Mouse (Mus musculus) gastrocnemius, postnatal 14 days (tissue): ENCODE measurements at regions not wholly inside any gene's neighbourhood (a gene's known extent, or its start where the extent isn't known, plus 50 kb on each side); places are given as distances from the start of the nearest gene placed in this dataset.
A peak's percentile ranks its signal among the peaks of the same experiment; 100 is the strongest.

ENCODE experiments used
- DNase-seq: peaks from one replicate; pipeline ENCODE4 v3.0.0; 2021; ENCODE audit warnings: mixed read lengths
- intact Hi-C: fragments of 180-260 bp; cut with DNase I; formaldehyde crosslinking; loops from one replicate; pipeline ENCODE4 v1.15.1; 2025; ENCODE audit warnings: low total_unique reads

DNA sequence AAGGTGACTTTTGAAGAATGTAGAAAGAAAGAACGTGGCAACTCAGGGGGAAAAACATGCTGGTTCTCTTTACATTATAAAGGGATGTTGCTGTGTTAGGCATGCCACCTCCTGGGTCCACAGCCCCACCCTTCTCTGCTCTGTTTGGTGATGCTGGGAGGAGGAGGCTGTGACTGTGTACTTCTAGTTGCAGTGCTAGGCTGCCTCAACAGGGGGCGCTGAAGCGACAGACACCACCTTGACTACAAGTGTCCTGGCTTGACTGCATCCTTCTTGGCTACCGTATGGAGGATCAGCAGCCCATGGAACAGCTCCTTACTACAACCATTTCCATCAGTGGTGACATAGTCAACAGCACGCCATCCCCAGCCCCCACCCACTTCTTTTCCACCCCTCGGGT lies 104.9 kb upstream of the Arl4c start:
- intact Hi-C loops, result no loop called here
- DNase-seq, result peak; percentile 44

GRCm38 (mm10) chr1:88807901-88808300 lies 105.9 kb upstream of the Arl4c start:
- intact Hi-C loops, result no loop called here
- no peak for DNase-seq

- intact Hi-C loops, result no loop called here
- DNase-seq, result no peak
These were observed 106.5 kb upstream of the Arl4c start for GRCm38 (mm10) chr1:88808508-88808907.

GRCm38 (mm10) chr1:88809756-88810155 lies 107.7 kb upstream of the Arl4c start:
- intact Hi-C loops, result no loop called here
- DNase-seq, result no peak

- no peak for DNase-seq
- intact Hi-C loops, result no loop called here
These were observed 111.2 kb upstream of the Arl4c start for GRCm38 (mm10) chr1:88813200-88813599.

GRCm38 (mm10) chr1:88816376-88816945 lies 114.4 kb upstream of the Arl4c start:
- intact Hi-C loops, result no loop called here
- DNase-seq, result no peak

- no peak for DNase-seq
- intact Hi-C loops, result no loop called here
These were observed 123.2 kb upstream of the Arl4c start for GRCm38 (mm10) chr1:88825215-88825614.

DNA sequence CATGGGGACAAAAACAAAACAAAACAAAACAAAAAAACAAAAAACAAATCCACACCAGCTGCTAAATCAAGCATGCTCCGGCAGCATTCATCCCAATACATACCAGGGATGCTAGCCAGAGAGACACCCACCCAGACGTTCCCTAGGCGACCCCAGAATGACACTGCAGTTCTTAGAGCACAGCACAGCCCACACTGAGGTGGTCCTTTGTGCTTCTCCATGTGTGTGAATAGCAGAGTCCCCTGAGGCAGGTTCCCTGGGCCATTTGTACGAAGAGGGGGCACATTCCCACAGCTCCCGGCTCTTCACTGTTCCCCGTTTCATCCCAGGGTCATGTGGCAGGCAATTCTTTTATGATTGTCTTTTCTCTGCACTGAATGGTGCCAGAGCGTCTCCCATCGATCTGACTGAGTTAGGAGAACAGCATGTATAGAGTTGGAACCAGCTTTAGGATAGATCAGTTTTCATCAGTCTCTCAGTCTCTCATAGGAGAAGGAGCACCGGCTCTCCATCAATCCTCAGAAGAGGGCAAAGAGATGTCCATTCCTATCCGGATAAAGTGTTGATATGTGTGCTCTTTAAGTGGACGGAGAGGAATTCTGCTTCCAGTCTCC lies 136.7 kb upstream of the Arl4c start:
- intact Hi-C loops, result no loop called here

DNA sequence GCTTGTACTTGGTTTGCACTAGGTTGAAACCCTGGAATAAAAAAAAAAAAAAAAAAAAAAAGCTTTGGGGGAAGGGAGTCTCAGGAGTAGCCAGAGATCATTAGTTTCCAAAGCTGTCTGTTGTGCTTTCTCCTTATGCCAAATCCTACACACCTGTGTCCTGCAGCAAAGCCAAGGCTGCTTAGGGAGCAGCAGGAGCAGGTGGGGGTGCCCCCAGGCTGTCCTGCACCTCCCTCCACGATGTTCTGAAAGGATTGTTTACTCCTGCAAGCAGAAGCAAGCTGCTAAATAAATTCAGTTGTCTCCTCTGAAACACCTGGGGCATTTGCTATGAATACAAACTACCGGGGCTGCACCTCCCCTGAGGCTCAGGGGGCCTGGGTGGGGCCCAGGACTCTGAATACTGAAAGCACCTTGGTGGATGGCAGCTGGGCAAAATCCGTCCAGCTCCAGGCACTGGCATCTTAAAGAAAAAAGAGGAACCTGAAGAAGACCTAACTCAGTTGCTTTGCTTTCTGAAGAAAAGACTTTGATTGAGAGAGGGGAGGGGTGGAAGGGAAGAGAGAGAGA lies 137.5 kb upstream of the Arl4c start:
- no peak for DNase-seq
- intact Hi-C loops, result no loop called here

More for the DNA sequence above, 136.7 kb upstream of the Arl4c start:
- DNase-seq, result no peak

DNA sequence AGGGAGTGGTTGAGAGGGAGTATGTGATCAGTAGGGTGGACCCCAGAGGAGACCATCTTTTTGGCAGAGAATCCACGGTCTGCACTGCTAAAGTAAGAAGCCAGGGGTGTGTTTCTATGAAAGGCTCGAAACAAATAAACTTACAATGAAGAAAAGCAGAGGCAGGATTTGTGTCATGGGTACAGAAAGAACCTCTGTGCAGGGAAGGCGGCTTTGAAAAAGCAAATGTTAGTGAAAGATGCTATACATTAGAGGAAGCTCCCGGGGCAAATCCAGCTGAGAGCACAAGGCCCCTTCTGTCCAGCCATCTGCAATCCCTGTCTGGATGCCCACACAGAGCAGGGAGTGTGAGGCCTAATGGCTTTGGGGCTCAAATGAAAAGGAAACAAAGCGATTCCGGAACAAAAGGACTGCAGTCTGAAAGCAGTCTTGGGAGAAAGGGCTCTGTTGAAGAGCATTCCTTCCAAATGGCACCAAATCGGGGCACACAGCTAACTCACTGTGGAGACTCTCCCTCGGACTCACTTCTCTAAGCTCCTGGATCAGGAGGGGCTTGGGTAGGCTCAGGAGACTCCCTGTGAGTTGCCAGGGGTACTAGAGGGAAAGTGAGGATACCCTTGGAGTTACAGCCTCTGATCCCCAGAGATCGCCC lies 138.1 kb upstream of the Arl4c start:
- intact Hi-C loops, result no loop called here
- DNase-seq, result no peak

DNA sequence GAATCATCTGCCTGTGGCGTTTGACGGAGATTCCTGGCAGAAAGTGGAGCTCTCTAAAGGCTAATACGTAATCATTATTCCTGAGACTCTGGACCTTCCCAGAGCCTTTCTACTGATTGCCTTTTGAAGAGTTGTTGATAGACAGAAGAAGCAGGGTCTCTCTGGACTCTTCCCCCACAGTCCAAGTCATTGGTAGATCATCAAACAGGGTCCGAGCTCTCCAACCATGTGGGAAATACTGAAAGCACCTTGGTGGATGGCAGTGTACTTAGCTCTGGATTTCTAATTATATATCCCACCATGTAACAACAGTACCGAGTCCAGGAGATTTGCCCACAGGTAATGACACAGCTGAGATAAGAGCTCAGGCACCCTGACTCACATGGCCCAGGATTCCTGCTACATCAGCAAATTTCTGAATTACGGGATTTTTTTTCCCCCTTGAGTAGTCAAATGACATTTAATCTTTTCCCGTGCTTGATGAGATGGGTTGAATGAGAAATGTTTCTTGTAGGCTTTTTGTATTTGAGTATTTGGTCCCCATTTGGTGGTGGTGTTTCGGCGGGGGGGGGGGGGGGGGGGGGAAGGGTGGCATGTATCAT lies 139.1 kb upstream of the Arl4c start:
- no peak for DNase-seq
- intact Hi-C loops, result no loop called here

DNA sequence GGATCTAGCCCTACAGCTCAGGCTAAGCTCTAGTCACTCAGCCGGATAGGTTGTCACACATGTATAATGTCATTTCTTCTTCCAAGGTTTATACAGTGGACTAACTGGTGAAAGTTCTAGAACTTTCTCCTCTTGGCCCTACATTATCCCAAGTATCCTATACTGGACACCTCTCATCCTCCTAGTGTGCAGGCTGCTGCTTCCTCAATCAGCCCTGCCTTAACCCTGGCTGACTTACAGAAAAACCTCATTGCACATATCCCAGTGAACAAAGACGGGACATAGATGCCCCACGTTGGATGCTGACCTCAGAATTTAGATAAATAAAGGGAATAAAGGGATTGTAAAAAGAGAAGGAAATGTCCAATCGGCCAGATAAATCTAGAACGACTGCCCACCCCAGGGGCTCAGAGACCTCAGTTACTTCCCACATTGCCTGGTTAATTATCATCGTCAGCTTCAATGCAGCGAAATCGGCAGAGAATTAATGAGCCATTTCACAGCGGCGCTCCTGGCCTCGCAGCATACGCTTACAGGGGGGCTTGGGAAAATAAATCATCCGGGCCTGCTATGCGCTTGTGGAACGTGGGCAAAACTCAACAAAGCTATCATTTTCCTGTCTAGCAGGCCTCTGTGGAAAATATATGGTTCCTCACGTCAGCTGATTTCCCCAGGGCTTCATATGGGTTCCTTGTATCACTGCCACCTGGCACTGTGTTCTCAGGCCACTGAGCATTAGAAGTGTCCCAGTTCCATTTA lies 145.5 kb upstream of the Arl4c start:
- no peak for DNase-seq
- intact Hi-C loops, result no loop called here

GRCm38 (mm10) chr1:88848246-88848645 lies 146.2 kb upstream of the Arl4c start:
- intact Hi-C loops, result no loop called here
- DNase-seq, result no peak

GRCm38 (mm10) chr1:88849421-88849820 lies 147.4 kb upstream of the Arl4c start:
- intact Hi-C loops, result no loop called here
- no peak for DNase-seq

- no peak for DNase-seq
- intact Hi-C loops, result no loop called here
These were observed 149.9 kb upstream of the Arl4c start for GRCm38 (mm10) chr1:88851931-88852330.

- intact Hi-C loops, result no loop called here
- no peak for DNase-seq
These were observed 159.0 kb upstream of the Arl4c start for GRCm38 (mm10) chr1:88860871-88861589.

DNA sequence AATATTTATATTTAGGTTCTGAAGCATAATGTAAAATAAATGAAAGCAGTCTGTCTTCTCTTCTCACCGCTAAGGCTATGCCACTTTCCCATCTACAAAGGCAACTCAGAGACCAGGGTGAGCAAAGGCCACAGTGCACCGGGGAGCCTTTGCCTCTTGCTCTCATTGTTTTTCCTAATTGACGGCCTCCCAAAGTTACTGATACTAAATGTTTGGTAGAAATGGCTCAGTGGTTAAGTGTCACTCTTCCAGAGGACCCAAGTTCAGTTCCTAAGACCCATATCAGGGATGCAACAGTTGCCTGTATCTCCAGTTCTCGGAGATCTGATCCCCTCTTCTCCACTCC lies 159.5 kb upstream of the Arl4c start:
- intact Hi-C loops, result no loop called here
- DNase-seq, result no peak

DNA sequence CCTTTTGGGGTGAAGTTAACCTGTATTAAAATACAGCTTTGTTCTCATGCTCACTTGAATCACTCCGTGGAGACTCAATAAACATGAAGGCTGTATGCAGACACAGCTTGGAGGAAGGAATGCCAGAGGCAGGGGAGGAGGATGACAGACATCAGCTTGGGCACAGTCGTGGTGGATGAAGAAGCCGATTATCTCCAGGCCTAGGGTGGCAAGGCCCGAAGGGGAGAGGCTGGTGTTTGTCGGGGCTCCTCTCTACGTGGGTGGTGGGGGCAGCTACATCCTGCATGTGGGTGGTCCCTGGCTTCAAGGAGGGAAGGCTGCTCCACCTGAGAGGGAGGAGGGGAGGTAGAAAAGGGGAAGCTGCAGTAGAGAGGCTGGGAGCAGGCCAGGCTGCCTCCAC lies 163.4 kb upstream of the Arl4c start:
- intact Hi-C loops, result no loop called here
- DNase-seq, result no peak

DNA sequence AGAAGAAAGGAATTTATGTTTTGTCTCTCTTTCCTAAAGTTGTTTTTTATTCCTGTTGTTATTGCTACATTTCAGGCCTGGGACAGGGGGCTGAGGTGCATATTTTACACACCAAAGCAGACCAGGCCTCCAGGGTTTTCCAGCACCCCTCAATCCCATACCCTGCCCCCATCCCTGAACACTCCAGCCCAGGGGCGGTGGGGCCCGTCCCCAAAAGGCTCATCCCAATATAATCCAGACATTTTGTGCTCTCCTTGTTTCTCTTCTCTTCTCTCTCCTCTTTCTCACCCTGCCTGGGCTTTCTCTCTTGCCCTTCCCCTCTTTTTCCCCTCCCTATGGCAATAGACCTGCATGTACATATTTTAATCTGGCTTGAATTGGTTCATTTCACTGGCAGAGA lies 164.6 kb upstream of the Arl4c start:
- DNase-seq, result no peak
- intact Hi-C loops, result no loop called here
